Mouse (Mus musculus) embryonic fibroblast, embryonic 13.5 days (primary cell): ENCODE measurements around the gene Gm47289.

Source experiments
- CTCF ChIP-seq: IDR thresholded peaks from 2 replicates; pipeline ENCODE4 v1.5.1; 2011; ENCODE audit warnings: mild to moderate bottlenecking, control low read depth, low read length, moderate library complexity, borderline replicate concordance; ENCODE audit not compliant: insufficient read depth
- POLR2A ChIP-seq: IDR thresholded peaks from 2 replicates; pipeline ENCODE4 v1.6.1; 2011; ENCODE audit warnings: low read depth, mild to moderate bottlenecking, control low read depth, low read length, moderate library complexity

- TF ChIP-seq CTCF = no peak
- no peak for TF ChIP-seq POLR2A
These were observed 5.8 kb downstream of the Gm47289 start for GRCm38 (mm10) chr9:119164743-119165142.
